Mouse (Mus musculus): ENCODE measurements around the gene Dand5. TPM values are rescaled to one million over a fixed set of nuclear protein-coding genes. Genes with fewer than 3 reads are reported as not detected.

Gene Dand5
- total and polyA plus RNA-seq, 3 experiments: 7.6 to 12.3 (median 11.2) TPM

GRCm38 (mm10) chr8:84815547-84815946 is 7.1 kb downstream of the Dand5 start:
- Histone ChIP-seq H3K4me3 (no peak overlapping the region), H3K79me2 (replicated peaks; ENCODE audit: control insufficient read depth, insufficient read depth, low read length) (no peaks in the 10 kb centered on the region), H3K27me3 (ENCODE audit: control insufficient read depth, insufficient read depth, low read length) (no peaks in the 10 kb centered on the region), H3K9ac (ENCODE audit: low read depth, low read length) (0 out of 2 replicates have a peak overlapping the region, but pooled peaks have one; percentile 11), H3K4me1 (ENCODE audit: control insufficient read depth, insufficient read depth, low read length) (peaks cover 3% of the 10 kb centered on the region), H3K27ac (peak overlapping the region; percentile 57), H3K36me3 (ENCODE audit: control insufficient read depth, insufficient read depth, low read length) (no peaks in the 10 kb centered on the region)
- TF ChIP-seq POLR2A (IDR thresholded peaks at IDR 0.05; ENCODE audit: insufficient read depth, low read depth, low read length) (no peak), CTCF (IDR thresholded peaks at IDR 0.05) (no peak; the same call in 1 of the 2 replicates), EP300 (IDR thresholded peaks at IDR 0.05; ENCODE audit: insufficient read depth, low read depth, low read length) (peak; percentile 88)
- WGBS: 15% methylated on average over 9 of the region's 9 CpGs
- DNase-seq: peak; percentile 92 to 99
- intact Hi-C loops (cut with DNase I): loop anchor here (1.0 kb wide), 1 partner anchor 223 kb away; no protein-coding TSS in a partner anchor

- 26% methylated on average over 19 of the region's 19 CpGs for WGBS
- TF ChIP-seq CTCF (IDR thresholded peaks at IDR 0.05) (no peak), EP300 (IDR thresholded peaks at IDR 0.05; ENCODE audit: insufficient read depth, low read depth, low read length) (no peak)
- Histone ChIP-seq H3K36me3 (ENCODE audit: control insufficient read depth, insufficient read depth, low read length) (no peaks in the 10 kb centered on the region), H3K27me3 (ENCODE audit: control insufficient read depth, insufficient read depth, low read length) (no peaks in the 10 kb centered on the region), H3K79me2 (replicated peaks; ENCODE audit: control insufficient read depth, insufficient read depth, low read length) (no peaks in the 10 kb centered on the region), H3K27ac (peak overlapping the region; percentile 57), H3K9ac (ENCODE audit: low read depth, low read length) (0 out of 2 replicates have a peak overlapping the region, but pooled peaks have one; percentile 11), H3K4me1 (ENCODE audit: control insufficient read depth, insufficient read depth, low read length) (peaks cover 3% of the 10 kb centered on the region), H3K4me3 (no peak overlapping the region)
- intact Hi-C loops (cut with DNase I): loop anchor here (1.0 to 5.0 kb wide), 2 partner anchors 222 to 237 kb away; no protein-coding TSS in a partner anchor
- DNase-seq: no peak
Measured at GRCm38 (mm10) chr8:84814555-84815441, 7.8 kb downstream of the Dand5 start.

- intact Hi-C loops (cut with DNase I): loop anchor here (5.0 kb wide), 1 partner anchor 237 kb away; no protein-coding TSS in a partner anchor
- Histone ChIP-seq H3K4me3 (no peak overlapping the region), H3K4me1 (ENCODE audit: control insufficient read depth, insufficient read depth, low read length) (peaks cover 3% of the 10 kb centered on the region), H3K79me2 (replicated peaks; ENCODE audit: control insufficient read depth, insufficient read depth, low read length) (no peaks in the 10 kb centered on the region), H3K36me3 (ENCODE audit: control insufficient read depth, insufficient read depth, low read length) (no peaks in the 10 kb centered on the region), H3K27ac (no peak overlapping the region), H3K27me3 (ENCODE audit: control insufficient read depth, insufficient read depth, low read length) (no peaks in the 10 kb centered on the region), H3K9ac (ENCODE audit: low read depth, low read length) (no peak overlapping the region)
- 83% methylated on average over 11 of the region's 11 CpGs for WGBS
- TF ChIP-seq POLR2A (IDR thresholded peaks at IDR 0.05; ENCODE audit: insufficient read depth, low read depth, low read length): no peak
- TF ChIP-seq EP300 (IDR thresholded peaks at IDR 0.05; ENCODE audit: insufficient read depth, low read depth, low read length): no peak
- TF ChIP-seq CTCF (IDR thresholded peaks at IDR 0.05): no peak
- no peak for DNase-seq
Measured at GRCm38 (mm10) chr8:84814240-84814554, 8.4 kb downstream of the Dand5 start.

GRCm38 (mm10) chr8:84813830-84814229 is 8.8 kb downstream of the Dand5 start:
- TF ChIP-seq POLR2A (IDR thresholded peaks at IDR 0.05; ENCODE audit: insufficient read depth, low read depth, low read length) (no peak), CTCF (IDR thresholded peaks at IDR 0.05) (no peak), EP300 (IDR thresholded peaks at IDR 0.05; ENCODE audit: insufficient read depth, low read depth, low read length) (no peak)
- Histone ChIP-seq H3K79me2 (replicated peaks; ENCODE audit: control insufficient read depth, insufficient read depth, low read length) (no peaks in the 10 kb centered on the region), H3K27ac (no peak overlapping the region), H3K27me3 (ENCODE audit: control insufficient read depth, insufficient read depth, low read length) (no peaks in the 10 kb centered on the region), H3K9ac (ENCODE audit: low read depth, low read length) (no peak overlapping the region), H3K36me3 (ENCODE audit: control insufficient read depth, insufficient read depth, low read length) (no peaks in the 10 kb centered on the region), H3K4me3 (no peak overlapping the region), H3K4me1 (ENCODE audit: control insufficient read depth, insufficient read depth, low read length) (peaks cover 3% of the 10 kb centered on the region)
- no peak for DNase-seq
- intact Hi-C loops (cut with DNase I): loop anchor here (5.0 kb wide), 1 partner anchor 237 kb away; no protein-coding TSS in a partner anchor
- 84% methylated on average over 3 of the region's 3 CpGs for WGBS

- no peak overlapping the region for H3K27ac ChIP-seq
- peaks cover 3% of the 10 kb centered on the region for H3K4me1 ChIP-seq (ENCODE audit: control insufficient read depth, insufficient read depth, low read length)
- TF ChIP-seq POLR2A (IDR thresholded peaks at IDR 0.05; ENCODE audit: insufficient read depth, low read depth, low read length): no peak
- TF ChIP-seq EP300 (IDR thresholded peaks at IDR 0.05; ENCODE audit: insufficient read depth, low read depth, low read length): peak; percentile 77; the same call in 1 of the 2 replicates
- TF ChIP-seq CTCF (IDR thresholded peaks at IDR 0.05): peak; percentile 89
- no peak overlapping the region for H3K9ac ChIP-seq (ENCODE audit: low read depth, low read length)
- no peaks in the 10 kb centered on the region for H3K36me3 ChIP-seq (ENCODE audit: control insufficient read depth, insufficient read depth, low read length)
- DNase-seq: peak; percentile 77 to 87
- no peaks in the 10 kb centered on the region for H3K27me3 ChIP-seq (ENCODE audit: control insufficient read depth, insufficient read depth, low read length)
- H3K4me3 ChIP-seq: no peak overlapping the region
- intact Hi-C loops (cut with DNase I): loop anchor here (5.0 kb wide), 1 partner anchor 236 kb away; no protein-coding TSS in a partner anchor
- WGBS: 0% methylated on average over 5 of the region's 5 CpGs
- no peaks in the 10 kb centered on the region for H3K79me2 ChIP-seq (replicated peaks; ENCODE audit: control insufficient read depth, insufficient read depth, low read length)
Measured at GRCm38 (mm10) chr8:84813059-84813458, 9.6 kb downstream of the Dand5 start.

- Histone ChIP-seq H3K27ac (peak overlapping the region; percentile 17; the same call in 1 of the 2 replicates), H3K4me1 (ENCODE audit: control insufficient read depth, insufficient read depth, low read length) (peaks cover 3% of the 10 kb centered on the region), H3K9ac (ENCODE audit: low read depth, low read length) (no peak overlapping the region), H3K4me3 (peak overlapping the region; percentile 38; the same call in 1 of the 2 replicates), H3K79me2 (replicated peaks; ENCODE audit: control insufficient read depth, insufficient read depth, low read length) (no peaks in the 10 kb centered on the region), H3K36me3 (ENCODE audit: control insufficient read depth, insufficient read depth, low read length) (no peaks in the 10 kb centered on the region), H3K27me3 (ENCODE audit: control insufficient read depth, insufficient read depth, low read length) (no peaks in the 10 kb centered on the region)
- intact Hi-C loops (cut with DNase I): loop anchor here (1.0 to 5.0 kb wide), 4 partner anchors 53 to 234 kb away; no protein-coding TSS in a partner anchor
- 45% methylated on average over 10 of the region's 10 CpGs for WGBS
- no peak for DNase-seq
- TF ChIP-seq POLR2A (IDR thresholded peaks at IDR 0.05; ENCODE audit: insufficient read depth, low read depth, low read length) (no peak), EP300 (IDR thresholded peaks at IDR 0.05; ENCODE audit: insufficient read depth, low read depth, low read length) (no peak), CTCF (IDR thresholded peaks at IDR 0.05) (no peak)
Measured at GRCm38 (mm10) chr8:84811303-84811702, 11.3 kb downstream of the Dand5 start.

All from heart, adult 2 months (tissue).